Mouse (Mus musculus): ENCODE results near the gene Zfp219.
"Not testable (repeated sequence)": the region's sequence is repeated elsewhere in the genome, so short reads cannot be mapped to it uniquely, and the experiment has no call there.

Zfp219 gene

GRCm38 (mm10) chr14:52020486-52021137, at the start of gene Zfp219:
Gene Zfp219, minus strand, starts transcription at chr14:52020733.
- POLR2A ChIA-PET = interaction anchor here (0.5 to 14.4 kb wide), 111 partner anchors 8 to 1223 kb away, joined by 3 to 245 read pairs (median 5); partner anchors contain the start of genes Hnrnpc (in 3 of the 4), Mettl3 (in 3 of the 4), Rab2b (in 3 of the 4) and Tox4 (in 3 of the 4)
- CTCF ChIA-PET = interaction anchor here (0.5 to 6.1 kb wide), 16 partner anchors 8 to 296 kb away, joined by 3 to 87 read pairs (median 4); partner anchors contain the start of genes Hnrnpc (in 1 of the 4), Rab2b (in 1 of the 4) and Tox4 (in 1 of the 4)

- ChIA-PET CTCF (interaction anchor here in 3 of 4 experiments (0.6 to 1.4 kb wide), 5 partner anchors 10 to 56 kb away, joined by 3 to 5 read pairs (median 3); no protein-coding TSS in a partner anchor), POLR2A (interaction anchor here in 3 of 4 experiments (0.6 to 8.8 kb wide), 67 partner anchors 8 to 1511 kb away, joined by 3 to 221 read pairs (median 5); partner anchors contain the start of genes Hnrnpc (in 3 of the 3), Zfp219 (in 3 of the 3), Chd8 (in 1 of the 3) and Rab2b (in 1 of the 3))
These were observed 45.6 kb upstream of the Zfp219 start for GRCm38 (mm10) chr14:52066135-52066534.

- ChIA-PET CTCF (interaction anchor here in 1 of 4 experiments (0.6 to 0.7 kb wide), 2 partner anchors 133 to 158 kb away, joined by 3 read pairs; no protein-coding TSS in a partner anchor), POLR2A (interaction anchor here (0.6 to 7.3 kb wide), 12 partner anchors 9 to 218 kb away, joined by 3 to 107 read pairs (median 4); partner anchors contain the start of gene Rab2b (in 1 of the 4))
These were observed 41.3 kb upstream of the Zfp219 start for GRCm38 (mm10) chr14:52061798-52062197.

- POLR2A ChIA-PET = interaction anchor here in 2 of 4 experiments (0.7 to 7.3 kb wide), 13 partner anchors 10 to 87 kb away, joined by 3 to 107 read pairs (median 5); partner anchors contain the start of genes Hnrnpc (in 2 of the 2) and Zfp219 (in 1 of the 2)
- CTCF ChIA-PET = interaction anchor here in 1 of 4 experiments (0.7 kb wide), 1 partner anchor 9 kb away, joined by 3 read pairs; no protein-coding TSS in a partner anchor
These were observed 40.3 kb upstream of the Zfp219 start for GRCm38 (mm10) chr14:52060800-52061199.

- ChIA-PET POLR2A (interaction anchor here in 3 of 4 experiments (0.6 to 7.3 kb wide), 15 partner anchors 10 to 132 kb away, joined by 3 to 107 read pairs (median 5); partner anchors contain the start of genes Hnrnpc (in 2 of the 3), Rpgrip1 (in 1 of the 3) and Zfp219 (in 1 of the 3)), CTCF (no interaction called here)
These were observed 39.4 kb upstream of the Zfp219 start for GRCm38 (mm10) chr14:52059982-52060381.

GRCm38 (mm10) chr14:52052720-52053119, 32.2 kb upstream of the Zfp219 start:
- ChIA-PET POLR2A (interaction anchor here in 2 of 4 experiments (0.6 to 11.4 kb wide), 15 partner anchors 8 to 109 kb away, joined by 3 to 221 read pairs (median 8); partner anchors contain the start of gene Hnrnpc (in 2 of the 2)), CTCF (interaction anchor here in 2 of 4 experiments (0.6 to 1.3 kb wide), 2 partner anchors 14 to 183 kb away, joined by 3 read pairs; no protein-coding TSS in a partner anchor)

GRCm38 (mm10) chr14:52045966-52046565, 25.5 kb upstream of the Zfp219 start:
- ChIA-PET POLR2A (interaction anchor here in 3 of 4 experiments (0.5 to 11.4 kb wide), 52 partner anchors 8 to 233 kb away, joined by 3 to 221 read pairs (median 6); partner anchors contain the start of genes Hnrnpc (in 3 of the 3), Zfp219 (in 2 of the 3), Ndrg2 (in 1 of the 3) and Rab2b (in 1 of the 3)), CTCF (interaction anchor here in 2 of 4 experiments (0.6 to 1.9 kb wide), 6 partner anchors 35 to 134 kb away, joined by 3 to 4 read pairs (median 3); partner anchors contain the start of gene Hnrnpc (in 1 of the 2))

GRCm38 (mm10) chr14:52044901-52045678, 24.6 kb upstream of the Zfp219 start:
- ChIA-PET CTCF (interaction anchor here in 2 of 4 experiments (0.6 to 1.9 kb wide), 6 partner anchors 34 to 133 kb away, joined by 3 to 4 read pairs (median 3); partner anchors contain the start of gene Hnrnpc (in 1 of the 2)), POLR2A (interaction anchor here in 3 of 4 experiments (0.6 to 11.4 kb wide), 37 partner anchors 8 to 1739 kb away, joined by 3 to 221 read pairs (median 6); partner anchors contain the start of genes Hnrnpc (in 3 of the 3), Zfp219 (in 2 of the 3), Ndrg2 (in 1 of the 3) and Tox4 (in 1 of the 3))

GRCm38 (mm10) chr14:52043446-52043845, 22.9 kb upstream of the Zfp219 start:
- POLR2A ChIA-PET = interaction anchor here in 2 of 4 experiments (1.0 to 7.0 kb wide), 7 partner anchors 8 to 71 kb away, joined by 3 to 105 read pairs (median 6); partner anchors contain the start of genes Hnrnpc (in 1 of the 2) and Zfp219 (in 1 of the 2)
- CTCF ChIA-PET = interaction anchor here in 1 of 4 experiments (1.0 kb wide), 1 partner anchor 152 kb away, joined by 3 read pairs; no protein-coding TSS in a partner anchor

- POLR2A ChIA-PET = interaction anchor here in 1 of 4 experiments (1.1 kb wide), 1 partner anchor 72 kb away, joined by 3 read pairs; no protein-coding TSS in a partner anchor
- CTCF ChIA-PET = not testable (repeated sequence)
These were observed 21.8 kb upstream of the Zfp219 start, which contains the start of gene Olfr221 for GRCm38 (mm10) chr14:52042359-52042758. Gene Olfr221, minus strand, starts transcription at chr14:52042459.

- ChIA-PET POLR2A (interaction anchor here in 3 of 4 experiments (0.8 to 4.1 kb wide), 9 partner anchors 9 to 55 kb away, joined by 3 to 18 read pairs (median 4); partner anchors contain the start of gene Zfp219 (in 2 of the 3)), CTCF (no interaction called here)
These were observed 18.8 kb upstream of the Zfp219 start for GRCm38 (mm10) chr14:52039332-52039731.

- ChIA-PET CTCF (interaction anchor here in 1 of 4 experiments (1.0 to 1.4 kb wide), 2 partner anchors 13 to 78 kb away, joined by 3 read pairs; no protein-coding TSS in a partner anchor), POLR2A (interaction anchor here in 2 of 4 experiments (0.9 to 6.9 kb wide), 7 partner anchors 10 to 152 kb away, joined by 3 to 39 read pairs (median 13); partner anchors contain the start of genes Hnrnpc (in 1 of the 2) and Zfp219 (in 1 of the 2))
These were observed 15.4 kb upstream of the Zfp219 start for GRCm38 (mm10) chr14:52035926-52036325.

- ChIA-PET CTCF (interaction anchor here in 2 of 4 experiments (1.1 to 1.7 kb wide), 2 partner anchors 8 to 18 kb away, joined by 3 to 4 read pairs; no protein-coding TSS in a partner anchor), POLR2A (interaction anchor here in 3 of 4 experiments (0.6 to 14.4 kb wide), 20 partner anchors 9 to 265 kb away, joined by 3 to 245 read pairs (median 6); partner anchors contain the start of gene Hnrnpc (in 2 of the 3))
These were observed 5.8 kb upstream of the Zfp219 start for GRCm38 (mm10) chr14:52026342-52026741.

GRCm38 (mm10) chr14:52024133-52024532, 3.6 kb upstream of the Zfp219 start:
- ChIA-PET CTCF (interaction anchor here in 3 of 4 experiments (0.5 to 1.7 kb wide), 4 partner anchors 16 to 172 kb away, joined by 3 to 5 read pairs (median 4); no protein-coding TSS in a partner anchor), POLR2A (interaction anchor here in 3 of 4 experiments (0.6 to 14.4 kb wide), 16 partner anchors 10 to 111 kb away, joined by 3 to 245 read pairs (median 4); partner anchors contain the start of gene Hnrnpc (in 3 of the 3))

GRCm38 (mm10) chr14:52022709-52023459, 2.4 kb upstream of the Zfp219 start:
- POLR2A ChIA-PET = interaction anchor here (0.6 to 14.4 kb wide), 84 partner anchors 9 to 1554 kb away, joined by 3 to 245 read pairs (median 5); partner anchors contain the start of genes Hnrnpc (in 4 of the 4), Mettl17 (in 2 of the 4), Arhgef40 (in 1 of the 4) and Chd8 (in 1 of the 4)
- CTCF ChIA-PET = interaction anchor here (0.6 to 1.8 kb wide), 18 partner anchors 12 to 285 kb away, joined by 3 to 10 read pairs (median 3); partner anchors contain the start of gene Hnrnpc (in 1 of the 4)
